Mouse (Mus musculus) skeletal muscle tissue, adult 2 months (tissue): ENCODE results near the gene Sh3d21.
A peak's percentile ranks its signal among the peaks of the same experiment; 100 is the strongest.
"Not testable (repeated sequence)": the region's sequence is repeated elsewhere in the genome, so short reads cannot be mapped to it uniquely, and the experiment has no call there.

Source experiments
- DNase-seq: peaks from one replicate; pipeline ENCODE4 v3.0.0-alpha.2; 2012; ENCODE audit warnings: low read depth, low spot score

The Sh3d21 gene

GRCm38 (mm10) chr4:126168851-126169250 is 5.6 kb upstream of the Sh3d21 start:
- no peak for DNase-seq

- DNase-seq = no peak
Measured at GRCm38 (mm10) chr4:126166084-126166483, 2.8 kb upstream of the Sh3d21 start.

DNA sequence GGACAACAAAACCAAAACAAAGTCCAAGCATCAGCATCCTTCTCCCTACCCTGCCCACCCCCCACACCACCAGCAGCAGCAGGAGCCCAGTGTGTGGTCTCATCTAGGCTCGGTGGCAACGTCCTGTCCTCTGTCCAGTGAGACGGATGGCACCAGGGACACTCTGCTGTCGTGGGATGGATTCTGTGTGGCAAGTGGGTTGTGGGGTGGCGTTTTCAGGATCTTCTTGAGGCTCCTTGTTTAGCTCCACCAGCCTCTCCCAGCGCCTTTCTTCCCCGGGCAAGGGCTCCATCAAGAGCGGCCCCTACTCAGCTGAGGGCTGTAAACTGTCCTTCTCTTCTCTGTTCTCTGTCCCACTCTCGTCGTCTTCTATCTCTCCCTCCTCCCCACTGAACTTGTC is 1.8 kb upstream of the Sh3d21 start:
- not testable (repeated sequence) for DNase-seq

DNA sequence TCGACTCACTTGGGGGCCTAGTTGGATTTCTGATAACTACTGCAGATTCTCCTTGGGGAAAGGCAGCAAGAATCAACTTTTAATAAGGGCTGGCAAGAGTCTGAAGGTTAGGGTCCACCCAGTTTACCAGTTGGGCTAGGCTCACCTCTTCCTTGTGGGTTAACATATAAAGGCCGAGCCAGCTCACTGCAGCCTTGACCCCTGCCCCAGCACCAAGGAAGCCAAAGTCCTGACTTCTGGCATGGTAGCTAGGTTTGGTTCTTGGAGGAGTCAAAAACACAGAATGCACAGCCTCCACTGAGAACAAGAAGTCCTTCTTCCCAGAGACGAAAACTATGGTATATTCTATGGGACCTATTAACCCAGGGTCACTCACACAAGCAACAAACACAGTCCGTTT is 394 bp upstream of the Sh3d21 start:
- no peak for DNase-seq

GRCm38 (mm10) chr4:126162544-126163066 is 686 bp downstream of the Sh3d21 start:
- peak; percentile 76 for DNase-seq

- no peak for DNase-seq
Measured at GRCm38 (mm10) chr4:126161986-126162385, 1.3 kb downstream of the Sh3d21 start.

- DNase-seq = no peak
Measured at GRCm38 (mm10) chr4:126161456-126161855, 1.8 kb downstream of the Sh3d21 start.

DNA sequence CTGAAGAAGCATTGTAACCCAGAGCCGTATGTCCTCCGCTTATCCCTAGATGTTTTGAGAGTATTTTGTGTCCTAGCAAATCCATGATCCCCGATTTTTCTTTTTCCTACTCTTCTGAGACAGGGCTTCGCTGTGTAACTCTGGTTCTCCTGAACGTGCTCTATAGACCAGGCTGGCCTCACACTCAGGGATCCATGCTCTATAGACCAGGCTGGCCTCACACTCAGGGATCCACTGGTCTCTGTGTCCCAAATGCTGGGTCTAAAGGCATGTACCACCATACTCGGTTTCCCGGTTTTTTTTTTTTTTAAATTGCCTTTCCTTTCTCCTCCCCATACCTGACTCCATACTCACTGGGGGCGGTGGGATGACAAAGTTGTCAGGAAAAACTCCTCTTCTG is 2.3 kb downstream of the Sh3d21 start:
- no peak for DNase-seq

- no peak for DNase-seq
Measured at GRCm38 (mm10) chr4:126159455-126159854, 3.8 kb downstream of the Sh3d21 start.

DNA sequence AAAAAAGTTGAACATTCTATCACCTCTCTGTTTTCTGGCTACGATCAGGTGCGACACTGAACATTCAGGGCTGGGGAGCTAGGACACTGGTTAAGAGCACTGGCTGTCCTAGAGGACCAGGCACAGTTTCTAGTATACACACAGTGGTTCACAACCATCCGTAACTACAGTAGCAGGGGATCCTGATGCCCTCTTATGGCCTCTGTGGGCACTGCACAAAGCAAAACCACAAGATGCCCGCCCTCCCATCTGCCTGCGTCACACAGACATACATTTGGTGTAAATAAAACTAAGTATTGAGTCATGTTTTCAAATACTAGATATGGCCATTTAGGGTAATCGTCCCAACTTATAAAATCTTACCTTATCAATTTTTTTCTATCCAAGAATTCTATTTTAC is 5.7 kb downstream of the Sh3d21 start:
- no peak for DNase-seq

GRCm38 (mm10) chr4:126156617-126157016 is 6.7 kb downstream of the Sh3d21 start:
- no peak for DNase-seq

GRCm38 (mm10) chr4:126155869-126156268 is 7.4 kb downstream of the Sh3d21 start:
- no peak for DNase-seq

DNA sequence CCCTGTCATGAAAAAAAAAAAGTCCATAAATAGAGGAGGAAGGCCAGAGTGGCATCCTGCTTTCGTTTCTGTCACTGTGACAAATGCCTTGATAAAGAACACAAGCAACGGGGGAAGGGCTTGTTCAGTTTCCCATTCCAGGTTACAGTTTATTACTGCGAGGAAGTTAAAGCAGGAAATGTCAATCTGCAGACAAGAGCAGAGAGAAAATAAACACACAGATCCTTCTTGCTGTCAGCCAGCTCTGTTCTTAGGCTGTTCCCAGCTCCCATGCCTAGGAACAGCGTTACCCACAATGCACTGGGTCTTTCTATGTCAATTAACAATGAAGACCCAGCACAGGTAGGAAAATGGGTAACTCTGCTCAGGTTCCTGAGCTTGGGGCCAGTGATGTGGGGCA is 8.1 kb downstream of the Sh3d21 start:
- no peak for DNase-seq

DNA sequence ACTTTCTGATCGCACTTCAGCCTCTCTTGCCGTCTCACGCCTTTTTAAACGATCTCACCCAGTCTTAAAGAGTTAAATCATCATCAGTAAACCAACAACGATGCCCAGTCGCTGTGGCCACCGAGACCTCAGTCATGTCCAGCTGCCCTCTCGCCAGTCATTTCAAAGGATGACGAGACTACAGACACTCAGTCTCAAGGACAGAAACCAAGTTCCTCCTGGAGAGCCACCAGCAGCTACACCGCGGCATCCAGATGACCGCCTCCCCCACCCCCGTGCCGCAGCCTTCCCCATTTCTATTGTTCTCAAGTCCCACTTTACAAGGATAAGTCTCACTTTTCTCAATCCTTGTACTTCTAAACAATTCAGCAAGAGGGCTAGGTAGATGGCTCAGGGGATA is 10.4 kb downstream of the Sh3d21 start:
- no peak for DNase-seq

GRCm38 (mm10) chr4:126151701-126152440 is 11.4 kb downstream of the Sh3d21 start:
- no peak for DNase-seq

- no peak for DNase-seq
Measured at GRCm38 (mm10) chr4:126150949-126151320, 12.4 kb downstream of the Sh3d21 start.

DNA sequence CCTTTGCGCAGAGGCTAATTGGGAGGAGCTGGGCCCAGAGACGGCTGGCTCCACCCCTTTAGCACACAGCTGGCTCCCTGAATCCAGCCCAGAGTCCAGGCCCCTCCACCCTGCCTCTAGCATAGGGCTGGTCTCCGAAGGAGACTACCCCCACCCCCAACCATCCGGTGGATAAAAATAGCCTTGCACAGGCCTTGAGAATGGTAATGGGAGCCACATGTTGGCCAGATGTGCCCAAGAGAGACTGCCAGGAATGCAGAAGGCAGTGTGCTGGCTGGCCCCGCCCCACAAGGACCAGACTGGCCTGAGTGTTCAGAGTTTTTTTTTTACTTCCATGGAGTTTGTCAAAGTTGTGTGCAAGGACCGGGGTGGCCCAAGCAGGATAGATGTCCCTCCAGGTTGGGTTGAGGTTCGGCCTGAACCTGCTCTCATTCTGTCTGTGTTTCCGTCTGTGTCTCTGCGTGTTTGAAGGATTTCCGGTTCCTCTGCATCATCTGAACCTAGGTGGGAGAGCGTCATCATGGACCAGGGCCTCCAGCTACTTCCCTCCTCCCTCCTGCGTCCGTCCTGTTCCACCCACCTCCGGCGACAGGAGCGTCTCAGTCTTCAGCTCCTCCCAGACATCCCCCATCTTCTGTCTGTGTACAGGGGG is 12.9 kb downstream of the Sh3d21 start:
- peak; percentile 83 for DNase-seq

GRCm38 (mm10) chr4:126149798-126150197 is 13.5 kb downstream of the Sh3d21 start:
- no peak for DNase-seq

GRCm38 (mm10) chr4:126149041-126149676 is 14.1 kb downstream of the Sh3d21 start:
- no peak for DNase-seq

- peak; percentile 62 for DNase-seq
Measured at GRCm38 (mm10) chr4:126148161-126148961, 14.9 kb downstream of the Sh3d21 start.

DNA sequence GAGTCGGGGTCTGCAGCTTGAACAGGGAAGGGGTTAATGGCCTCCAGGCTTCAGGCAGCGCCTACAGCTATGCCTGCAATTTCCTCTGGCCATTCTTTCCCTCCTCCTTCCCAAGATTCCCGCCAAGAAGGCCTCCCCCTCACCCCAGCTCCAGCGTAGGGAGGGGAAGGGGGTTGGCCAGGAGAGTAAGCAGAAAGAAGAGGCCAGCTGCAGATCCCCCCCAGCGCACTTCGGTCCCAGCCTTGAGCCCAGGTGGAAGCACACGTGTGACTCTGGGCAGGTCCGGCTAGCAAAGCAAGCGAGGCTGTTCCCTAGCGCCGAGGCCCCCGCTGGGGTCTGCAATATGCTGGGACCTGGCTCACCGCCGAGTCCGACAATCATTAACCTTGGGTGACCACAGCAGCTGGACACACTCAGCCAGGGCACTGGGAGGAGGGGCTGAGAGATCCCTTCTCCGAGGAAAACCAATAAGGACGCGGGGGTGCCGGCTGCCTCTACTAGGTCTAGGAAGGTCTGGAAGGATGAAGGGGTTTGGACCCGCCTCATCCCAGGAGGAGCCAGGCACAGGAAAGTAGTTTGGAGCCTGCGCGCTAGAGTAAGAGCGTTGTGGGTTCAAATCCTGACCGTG is 15.6 kb downstream of the Sh3d21 start, which contains the start of gene Eva1b:
Gene Eva1b, plus strand, starts transcription at position 212 of the 628 bp plus-strand sequence.
- DNase-seq = peak; percentile 39
